Comparison of ENCODE assay signal across 9 mouse cellular contexts in the genomic region with DNA sequence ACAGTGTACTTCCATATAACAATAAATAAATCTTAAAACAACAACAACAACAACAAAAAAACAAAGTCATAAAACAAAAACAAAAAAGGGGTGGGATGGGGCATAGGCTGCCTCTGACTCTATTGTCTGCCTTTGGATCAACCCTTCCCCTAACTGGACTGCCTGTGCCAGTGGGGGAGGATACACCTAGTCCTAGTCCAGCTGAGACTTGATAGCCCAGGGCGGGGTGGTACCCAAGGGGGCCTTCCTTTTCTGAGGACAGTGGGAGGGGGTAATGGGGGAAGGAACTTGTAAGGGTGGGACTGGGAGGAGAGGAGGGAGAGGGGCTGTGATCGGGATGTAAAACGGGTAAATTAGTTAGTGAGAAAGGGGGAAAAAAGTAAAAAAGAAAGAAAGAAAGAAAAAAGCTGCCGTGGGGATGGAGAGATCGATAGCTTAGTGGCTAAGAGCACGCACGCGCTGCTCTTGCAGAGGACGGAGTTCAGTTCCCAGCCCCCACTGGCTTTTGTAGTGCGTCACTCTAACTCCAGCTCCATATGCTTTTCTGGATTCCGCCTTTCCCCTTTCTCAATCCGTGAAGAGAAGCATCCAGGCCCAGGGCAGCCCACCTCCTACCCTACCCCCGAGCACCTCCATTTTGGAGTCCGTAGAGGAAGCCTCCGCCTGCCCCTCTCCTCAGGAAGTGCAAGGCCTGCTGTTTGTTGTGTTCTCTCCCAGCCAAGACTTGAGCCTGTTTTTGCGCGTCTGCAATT.
DNase-seq lines count a peak whose midpoint lies in the region; ATAC-seq lines count a peak whose summit lies in the region.
"Had no signal": no experiment of that assay in that cellular context is flagged by ENCODE, and none has a peak within 500 bp of the region (broad histone marks: within the 10 kb centered on the region; RNA-seq: fewer than 3 reads in every experiment).

No protein-coding gene starts in this region.

- DNase-seq in heart, adult 9 months (ENCODE audit: low spot score in 2 of 2) = no peak
- peak; percentile 66 for DNase-seq in embryo, embryonic 11 days
- peak; percentile 69 for DNase-seq in intestine, embryonic 14.5 days (ENCODE audit: low spot score)
- no peak for DNase-seq in adrenal gland, postnatal 36 days
- DNase-seq in ovary, postnatal 10 days (ENCODE audit: low spot score) = no peak
- DNase-seq in gastrocnemius, postnatal 10 days = no peak
- DNase-seq: kidney, postnatal 36 days had no signal

- peak overlapping the region; percentile 16; the same call in 1 of the 2 replicates for H3K4me2 ChIP-seq in heart, embryonic 12.5 days
- peak overlapping the region; percentile 22 for H3K4me2 ChIP-seq in intestine, embryonic 14.5 days (ENCODE audit: low read length)
- peak overlapping the region; percentile 40 for H3K4me2 ChIP-seq in midbrain, embryonic 13.5 days (replicated peaks)

- WGBS in heart, embryonic 12.5 days = 24% methylated on average over 17 of the region's 17 CpGs
- WGBS in intestine, embryonic 14.5 days = 37% methylated on average over 17 of the region's 17 CpGs
- WGBS in midbrain, embryonic 13.5 days = 32% methylated on average over 17 of the region's 17 CpGs

- H3K4me1 ChIP-seq in heart, embryonic 12.5 days (replicated peaks) = peaks cover 63% of the 10 kb centered on the region
- H3K4me1 ChIP-seq in intestine, embryonic 14.5 days (replicated peaks; ENCODE audit: control insufficient read depth, insufficient read depth, low read length) = 0 out of 2 replicates have a peak, but pooled peaks cover 4% of the 10 kb centered on the region
- peaks cover 5% of the 10 kb centered on the region; the same call in 1 of the 2 replicates for H3K4me1 ChIP-seq in midbrain, embryonic 13.5 days (replicated peaks)

- ATAC-seq in heart, embryonic 12.5 days (ENCODE audit: insufficient number of reproducible peaks, low FRiP score) = no peak
- no peak for ATAC-seq in intestine, embryonic 14.5 days (replicated peaks; ENCODE audit: low FRiP score, low TSS enrichment, low read depth)
- peak; percentile 68 for ATAC-seq in midbrain, embryonic 13.5 days

- H3K9ac ChIP-seq in heart, embryonic 12.5 days = 0 out of 2 replicates have a peak overlapping the region, but pooled peaks have one; percentile 11
- no peak overlapping the region for H3K9ac ChIP-seq in intestine, embryonic 14.5 days (ENCODE audit: low read length)
- no peak overlapping the region for H3K9ac ChIP-seq in midbrain, embryonic 13.5 days (replicated peaks)

- H3K9me3 ChIP-seq in heart, embryonic 12.5 days (replicated peaks) = no peaks in the 10 kb centered on the region
- H3K9me3 ChIP-seq in intestine, embryonic 14.5 days (ENCODE audit: control insufficient read depth, low read length) = no peaks in the 10 kb centered on the region
- no peaks in the 10 kb centered on the region for H3K9me3 ChIP-seq in midbrain, embryonic 13.5 days

- H3K36me3 ChIP-seq in heart, embryonic 12.5 days = no peaks in the 10 kb centered on the region
- no peaks in the 10 kb centered on the region for H3K36me3 ChIP-seq in intestine, embryonic 14.5 days (ENCODE audit: control insufficient read depth, insufficient read depth, low read length)
- H3K36me3 ChIP-seq in midbrain, embryonic 13.5 days = no peaks in the 10 kb centered on the region

- no peak overlapping the region for H3K4me3 ChIP-seq in heart, embryonic 12.5 days
- no peak overlapping the region for H3K4me3 ChIP-seq in intestine, embryonic 14.5 days (ENCODE audit: low read depth, low read length)
- no peak overlapping the region for H3K4me3 ChIP-seq in midbrain, embryonic 13.5 days (replicated peaks)

- peak overlapping the region; percentile 97 for H3K27ac ChIP-seq in heart, embryonic 12.5 days (ENCODE audit: poor library complexity, severe bottlenecking)
- peak overlapping the region; percentile 17 for H3K27ac ChIP-seq in intestine, embryonic 14.5 days (ENCODE audit: low read depth)
- no peak overlapping the region for H3K27ac ChIP-seq in midbrain, embryonic 13.5 days

- no peaks in the 10 kb centered on the region for H3K27me3 ChIP-seq in heart, embryonic 12.5 days (replicated peaks)
- H3K27me3 ChIP-seq in intestine, embryonic 14.5 days (replicated peaks; ENCODE audit: control insufficient read depth, insufficient read depth, low read length) = no peaks in the 10 kb centered on the region
- no peaks in the 10 kb centered on the region for H3K27me3 ChIP-seq in midbrain, embryonic 13.5 days

Comparison
In these comparisons a context has a peak if more than half of its experiments do, and no peak if none do; other contexts are left out.
1. DNase-seq: peak in embryo, embryonic 11 days (single experiment) and intestine, embryonic 14.5 days (single experiment); none in heart, adult 9 months (0 of 2), adrenal gland, postnatal 36 days (0 of 2), ovary, postnatal 10 days (single experiment) and gastrocnemius, postnatal 10 days (single experiment).
2. Peak in every context shown above with its lines, with median percentiles within 50 percentile points of each other: H3K4me2 ChIP-seq.